Mouse (Mus musculus): ENCODE data around the gene Chd8. TPM values are rescaled to one million over a fixed set of nuclear protein-coding genes. Genes with fewer than 3 reads are reported as not detected.

The Chd8 gene
- polyA plus RNA-seq, 1 experiment, result 15.3 TPM

DNA sequence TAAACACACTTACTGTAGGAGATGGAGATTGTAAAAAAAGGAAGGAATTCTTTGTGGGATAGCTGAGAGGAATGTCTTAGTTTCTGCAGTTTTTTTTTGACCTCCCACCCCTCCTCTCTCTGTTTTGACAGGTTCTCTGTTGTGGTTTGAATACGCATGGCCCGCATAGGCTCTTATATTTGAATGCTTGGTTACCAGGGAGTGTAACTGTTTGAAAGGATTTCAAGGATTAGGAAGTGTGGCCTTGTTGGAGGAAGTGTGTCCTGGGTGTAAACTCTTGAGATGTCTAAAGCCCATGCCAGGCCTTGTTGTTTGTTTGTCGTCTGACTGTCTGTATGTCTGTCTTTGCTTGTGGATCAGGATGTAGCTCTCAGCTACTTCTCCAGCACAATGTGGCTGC, 105.0 kb downstream of the Chd8 start:
- no peak for TF ChIP-seq GATA1 (IDR thresholded peaks at IDR 0.05; ENCODE audit: low read length)

DNA sequence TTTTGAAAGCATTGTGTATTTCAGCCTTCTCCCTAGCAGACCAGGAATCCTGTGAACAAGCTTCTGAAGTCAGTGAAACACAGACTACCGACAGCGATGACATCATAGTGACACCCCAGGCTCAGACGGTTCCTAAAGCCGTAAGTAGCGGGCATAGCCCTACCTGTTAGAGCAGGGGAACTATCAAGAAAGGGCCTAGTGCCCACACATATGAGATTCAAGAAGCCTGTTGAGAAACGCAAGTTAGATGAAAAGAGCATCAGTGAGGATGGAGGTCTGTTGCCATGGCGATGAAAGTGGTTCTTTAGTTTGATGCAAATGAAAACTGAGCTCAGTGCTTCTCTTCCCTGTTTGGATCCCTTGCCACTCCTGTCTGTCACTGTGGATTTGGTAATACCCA, 105.4 kb downstream of the Chd8 start:
- TF ChIP-seq GATA1 (IDR thresholded peaks at IDR 0.05; ENCODE audit: low read length), result no peak

DNA sequence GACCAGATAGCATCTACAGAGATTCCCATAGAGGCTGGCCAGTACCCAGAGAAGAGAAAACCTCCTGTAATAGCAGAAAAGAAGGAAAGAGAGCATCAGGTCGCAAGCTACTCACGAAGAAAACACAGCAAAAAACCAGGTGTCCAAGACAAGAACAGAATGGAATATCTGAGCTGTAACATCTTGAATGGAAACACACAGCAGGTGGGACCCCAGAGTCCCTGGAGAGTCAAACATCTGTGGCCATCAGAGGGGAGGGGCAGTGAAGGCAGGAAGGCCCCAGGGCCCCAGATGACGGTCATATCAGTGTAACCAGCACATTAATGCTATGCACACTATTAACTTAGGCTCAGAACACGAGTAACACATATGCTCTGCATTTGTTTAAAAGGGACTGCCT, 107.7 kb downstream of the Chd8 start:
- TF ChIP-seq GATA1 (IDR thresholded peaks at IDR 0.05; ENCODE audit: low read length), result no peak

Other genes with a start within 250 kb of the Chd8 start
- not detected in 2 replicates for gene Tmem253, start 242.1 kb downstream of the Chd8 start, polyA plus RNA-seq (2012)
- gene Zfp219, start 237.0 kb downstream of the Chd8 start, polyA plus RNA-seq (2012), result 59.0 and 77.2 TPM in 2 replicates
- not detected in 2 replicates for gene Olfr221, start 215.3 kb downstream of the Chd8 start, polyA plus RNA-seq (2012)
- 13.3 and 19.0 TPM in 2 replicates for gene Hnrnpc, start 153.8 kb downstream of the Chd8 start, polyA plus RNA-seq (2012)
- gene Rpgrip1, start 147.1 kb downstream of the Chd8 start, polyA plus RNA-seq (2012), result 0.05 and 0.24 TPM in 2 replicates
- 28.6 and 37.7 TPM in 2 replicates for gene Supt16, start 60.4 kb downstream of the Chd8 start, polyA plus RNA-seq (2012)
- gene Tox4, start 21.4 kb upstream of the Chd8 start, polyA plus RNA-seq (2012), result 40.4 and 52.5 TPM in 2 replicates
- gene Rab2b, start 21.8 kb upstream of the Chd8 start, polyA plus RNA-seq (2012), result 0.36 and 0.48 TPM in 2 replicates
- gene Mettl3, start 47.3 kb upstream of the Chd8 start, polyA plus RNA-seq (2012), result 10.4 and 13.1 TPM in 2 replicates
- 13.7 and 15.2 TPM in 2 replicates for gene Sall2, start 71.0 kb upstream of the Chd8 start, polyA plus RNA-seq (2012)
- gene Olfr1513, start 98.6 kb upstream of the Chd8 start, polyA plus RNA-seq (2012), result not detected in 2 replicates
- not detected in 2 replicates for gene Olfr1512, start 121.4 kb upstream of the Chd8 start, polyA plus RNA-seq (2012)
- not detected in 2 replicates for gene Olfr1511, start 139.6 kb upstream of the Chd8 start, polyA plus RNA-seq (2012)
- gene Olfr1510, start 156.6 kb upstream of the Chd8 start, polyA plus RNA-seq (2012), result not detected in 2 replicates
- gene Olfr1509, start 185.2 kb upstream of the Chd8 start, polyA plus RNA-seq (2012), result not detected in 2 replicates
- gene Olfr1508, start 209.7 kb upstream of the Chd8 start, polyA plus RNA-seq (2012), result not detected in 2 replicates
- gene Olfr1507, start 238.0 kb upstream of the Chd8 start, polyA plus RNA-seq (2012), result not detected in 2 replicates

All from G1E-ER4 (cell line).